ENCODE assay signal across 10 mouse cellular contexts in the genomic region with DNA sequence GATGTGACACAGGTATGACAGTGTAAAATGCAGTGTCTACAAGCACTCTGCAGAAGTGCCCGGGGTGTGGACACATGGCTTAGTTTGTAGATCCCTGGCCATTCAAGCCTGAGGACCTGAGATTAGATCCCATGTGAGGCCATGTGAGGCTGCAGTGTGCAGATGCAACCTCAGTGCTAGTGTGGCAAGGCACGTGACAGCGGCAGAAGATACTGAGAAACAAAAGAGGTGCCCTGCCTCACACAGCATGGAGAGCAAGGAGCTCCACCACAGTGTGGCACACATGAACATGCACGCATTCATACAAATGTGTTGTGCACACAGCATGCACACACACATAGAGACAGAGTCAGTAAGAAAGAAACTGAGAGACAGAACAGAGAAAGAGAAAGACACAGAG. TPM values are rescaled to one million over a fixed set of nuclear protein-coding genes. Genes with fewer than 3 reads are reported as not detected.
"Had no signal": no experiment of that assay in that cellular context is flagged by ENCODE, and none has a peak within 500 bp of the region (broad histone marks: within the 10 kb centered on the region; RNA-seq: fewer than 3 reads in every experiment).

No protein-coding gene starts in this region.

RNA-seq across cellular contexts. Expression of a gene that starts 12.2 kb away (rescaled TPM):
- total RNA-seq: megakaryocyte, adult 5-6 weeks; megakaryocyte-erythroid progenitor cell, adult 5-6 weeks; neutrophil, adult 5-6 weeks had no signal
- polyA plus RNA-seq: liver, embryonic 12.5 days; lung, embryonic 16.5 days; midbrain, embryonic 10.5 days; midbrain, embryonic 12.5 days; neural tube, embryonic 14.5 days; stomach, embryonic 15.5 days; stomach, postnatal 0 days had no signal
